Mouse (Mus musculus): Measurements from ENCODE around the gene Dync1h1. TPM values are rescaled to one million over a fixed set of nuclear protein-coding genes. Genes with fewer than 3 reads are reported as not detected.
"Not testable (repeated sequence)": the region's sequence is repeated elsewhere in the genome, so short reads cannot be mapped to it uniquely, and the experiment has no call there.

The Dync1h1 gene
- polyA plus RNA-seq, 1 experiment = 83.5 TPM

DNA sequence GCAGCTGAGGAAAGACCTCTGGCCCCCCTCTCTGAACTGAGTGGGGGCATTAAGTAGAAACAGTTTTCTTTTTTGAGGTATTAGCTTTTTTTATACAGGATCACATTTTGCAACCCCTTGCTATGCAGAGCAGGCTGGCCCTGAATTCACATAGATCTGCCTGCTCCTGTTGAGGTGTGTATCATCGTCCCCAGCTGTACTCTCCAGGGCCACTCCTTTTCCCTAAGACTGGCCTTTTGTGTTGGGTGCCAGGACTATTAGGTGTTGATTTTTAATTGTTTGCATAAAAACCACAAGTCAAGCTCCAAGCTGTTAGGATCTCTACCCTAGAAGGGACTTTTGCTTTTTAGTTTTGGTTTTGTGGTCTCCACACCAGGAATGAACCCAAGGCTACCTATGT, 96.8 kb downstream of the Dync1h1 start:
- Histone ChIP-seq H3K79me2 (ENCODE audit: control insufficient read depth, insufficient read depth) (peaks cover 31% of the 10 kb centered on the region), H3K4me3 (ENCODE audit: insufficient read depth, poor library complexity, severe bottlenecking) (no peak overlapping the region), H3K27me3 (ENCODE audit: control insufficient read depth, insufficient read depth, insufficient read length) (no peaks in the 10 kb centered on the region), H3K36me3 (ENCODE audit: control insufficient read depth, insufficient read depth) (peaks cover 24% of the 10 kb centered on the region), H3K79me3 (ENCODE audit: low read depth) (peaks cover 22% of the 10 kb centered on the region), H3ac (ENCODE audit: control insufficient read depth, insufficient read length, low read depth) (no peak overlapping the region)
- TF ChIP-seq USF1 (IDR thresholded peaks at IDR 0.05; ENCODE audit: low read depth) = no peak
- no peak for TF ChIP-seq MYOD1 (IDR thresholded peaks at IDR 0.05; ENCODE audit: control insufficient read depth, insufficient read length, low read depth)
- TF ChIP-seq CTCF (IDR thresholded peaks at IDR 0.05; ENCODE audit: control insufficient read depth, insufficient read depth, insufficient read length) = no peak
- TF ChIP-seq CEBPB (IDR thresholded peaks at IDR 0.05; ENCODE audit: low read depth) = no peak
- no peak for TF ChIP-seq FOSL1 (IDR thresholded peaks at IDR 0.05; ENCODE audit: insufficient read depth, low read length, poor library complexity, severe bottlenecking)
- TF ChIP-seq MAX (IDR thresholded peaks at IDR 0.05) = no peak
- TF ChIP-seq MYOG (IDR thresholded peaks at IDR 0.05; ENCODE audit: control insufficient read depth, extremely low read depth, insufficient read length) = no peak

DNA sequence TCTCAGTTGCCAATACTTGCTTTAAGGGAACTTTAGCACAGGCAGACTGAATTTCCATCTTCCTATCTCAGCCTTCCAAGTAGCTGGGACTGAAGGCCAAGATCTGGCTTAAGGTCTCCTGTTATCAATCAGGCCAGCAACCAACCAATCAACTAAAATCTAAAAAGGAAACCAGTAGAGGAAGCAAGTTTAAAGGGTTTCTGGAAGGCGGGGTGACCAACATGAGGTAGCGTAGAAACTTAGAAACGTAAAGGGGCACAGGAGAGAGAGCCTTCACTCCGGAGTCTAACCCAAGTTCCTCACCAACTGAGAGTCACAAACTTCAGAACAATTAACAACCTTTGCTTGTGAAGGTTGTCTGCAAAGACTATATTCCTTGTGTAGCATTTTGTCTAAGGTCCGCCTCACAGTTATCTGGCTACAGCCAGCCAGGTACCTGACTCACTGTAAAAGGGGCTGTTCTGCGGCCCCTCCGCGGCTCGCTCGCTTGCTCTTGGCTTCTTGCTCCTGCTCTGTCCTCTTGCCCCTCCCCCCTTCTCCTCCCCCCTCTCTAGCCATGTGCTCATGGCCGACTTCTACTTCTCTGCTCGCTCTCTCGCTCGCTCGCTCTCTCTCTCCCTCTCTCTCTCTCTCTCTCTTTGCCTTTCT, 97.4 kb downstream of the Dync1h1 start:
- peaks cover 18% of the 10 kb centered on the region for H3K36me3 ChIP-seq (ENCODE audit: control insufficient read depth, insufficient read depth)
- no peak overlapping the region for H3K4me3 ChIP-seq (ENCODE audit: insufficient read depth, poor library complexity, severe bottlenecking)
- H3K27me3 ChIP-seq (ENCODE audit: control insufficient read depth, insufficient read depth, insufficient read length) = no peaks in the 10 kb centered on the region
- no peak for TF ChIP-seq CTCF (IDR thresholded peaks at IDR 0.05; ENCODE audit: control insufficient read depth, insufficient read depth, insufficient read length)
- no peak for TF ChIP-seq MAX (IDR thresholded peaks at IDR 0.05)
- TF ChIP-seq USF1 (IDR thresholded peaks at IDR 0.05; ENCODE audit: low read depth) = no peak
- no peak for TF ChIP-seq FOSL1 (IDR thresholded peaks at IDR 0.05; ENCODE audit: insufficient read depth, low read length, poor library complexity, severe bottlenecking)
- TF ChIP-seq CEBPB (IDR thresholded peaks at IDR 0.05; ENCODE audit: low read depth) = no peak
- no peak for TF ChIP-seq MYOD1 (IDR thresholded peaks at IDR 0.05; ENCODE audit: control insufficient read depth, insufficient read length, low read depth)
- TF ChIP-seq MYOG (IDR thresholded peaks at IDR 0.05; ENCODE audit: control insufficient read depth, extremely low read depth, insufficient read length) = no peak
- no peak overlapping the region for H3ac ChIP-seq (ENCODE audit: control insufficient read depth, insufficient read length, low read depth)
- H3K79me3 ChIP-seq (ENCODE audit: low read depth) = peaks cover 19% of the 10 kb centered on the region
- peaks cover 25% of the 10 kb centered on the region for H3K79me2 ChIP-seq (ENCODE audit: control insufficient read depth, insufficient read depth)

DNA sequence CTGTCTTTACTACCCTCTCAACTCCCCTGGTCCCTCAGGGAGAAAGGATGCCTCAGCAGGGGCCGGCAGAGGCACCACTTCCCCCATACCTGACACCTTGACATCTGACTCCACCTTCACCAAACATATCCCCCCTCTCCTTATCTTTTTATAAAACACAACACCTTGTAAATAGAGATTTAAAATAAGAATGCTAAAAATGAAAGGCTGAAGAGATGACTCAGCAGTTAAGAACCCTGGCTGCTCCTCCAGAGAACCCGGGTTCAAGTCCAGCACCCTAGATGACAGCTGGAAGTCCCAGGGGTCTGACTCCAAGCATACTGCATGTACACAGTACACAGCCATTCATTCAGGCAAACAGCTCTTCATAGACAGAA, 97.9 kb downstream of the Dync1h1 start:
- Histone ChIP-seq H3K4me3 (ENCODE audit: insufficient read depth, poor library complexity, severe bottlenecking) (no peak overlapping the region), H3K79me2 (ENCODE audit: control insufficient read depth, insufficient read depth) (peaks cover 20% of the 10 kb centered on the region), H3K79me3 (ENCODE audit: low read depth) (peaks cover 15% of the 10 kb centered on the region), H3K36me3 (ENCODE audit: control insufficient read depth, insufficient read depth) (peaks cover 13% of the 10 kb centered on the region), H3K27me3 (ENCODE audit: control insufficient read depth, insufficient read depth, insufficient read length) (no peaks in the 10 kb centered on the region), H3ac (ENCODE audit: control insufficient read depth, insufficient read length, low read depth) (no peak overlapping the region)
- TF ChIP-seq MYOD1 (IDR thresholded peaks at IDR 0.05; ENCODE audit: control insufficient read depth, insufficient read length, low read depth) (no peak), MYOG (IDR thresholded peaks at IDR 0.05; ENCODE audit: control insufficient read depth, extremely low read depth, insufficient read length) (no peak), FOSL1 (IDR thresholded peaks at IDR 0.05; ENCODE audit: insufficient read depth, low read length, poor library complexity, severe bottlenecking) (no peak), MAX (IDR thresholded peaks at IDR 0.05) (no peak), CEBPB (IDR thresholded peaks at IDR 0.05; ENCODE audit: low read depth) (no peak), USF1 (IDR thresholded peaks at IDR 0.05; ENCODE audit: low read depth) (no peak), CTCF (IDR thresholded peaks at IDR 0.05; ENCODE audit: control insufficient read depth, insufficient read depth, insufficient read length) (no peak)

DNA sequence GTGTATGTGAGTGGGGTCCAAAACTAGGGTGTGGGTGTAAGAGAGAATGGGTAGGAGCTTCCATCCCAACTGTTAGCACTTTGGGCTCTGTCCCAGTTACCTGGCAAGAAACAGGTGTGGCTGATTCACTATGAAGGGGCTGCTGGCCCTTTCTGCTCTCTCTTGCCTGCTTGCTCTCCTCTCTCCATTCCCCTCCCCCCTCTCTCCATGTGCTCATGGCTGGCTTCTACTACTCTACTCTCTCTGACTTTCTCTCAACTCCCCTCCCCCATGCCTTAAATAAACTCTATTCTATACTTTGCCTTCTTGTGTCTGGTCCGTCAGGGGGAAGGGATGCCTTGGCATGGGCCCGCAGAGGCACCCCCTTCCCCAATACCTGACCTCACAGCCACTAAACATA, 99.5 kb downstream of the Dync1h1 start:
- H3K27me3 ChIP-seq (ENCODE audit: control insufficient read depth, insufficient read depth, insufficient read length) = no peaks in the 10 kb centered on the region
- H3K4me3 ChIP-seq (ENCODE audit: insufficient read depth, poor library complexity, severe bottlenecking) = no peak overlapping the region
- H3K36me3 ChIP-seq (ENCODE audit: control insufficient read depth, insufficient read depth) = no peaks in the 10 kb centered on the region
- TF ChIP-seq USF1 (IDR thresholded peaks at IDR 0.05; ENCODE audit: low read depth) (no peak), MYOD1 (IDR thresholded peaks at IDR 0.05; ENCODE audit: control insufficient read depth, insufficient read length, low read depth) (no peak), MAX (IDR thresholded peaks at IDR 0.05) (no peak)
- H3K79me2 ChIP-seq (ENCODE audit: control insufficient read depth, insufficient read depth) = peaks cover 4% of the 10 kb centered on the region
- peaks cover under 1% of the 10 kb centered on the region for H3K79me3 ChIP-seq (ENCODE audit: low read depth)
- no peak overlapping the region for H3ac ChIP-seq (ENCODE audit: control insufficient read depth, insufficient read length, low read depth)

DNA sequence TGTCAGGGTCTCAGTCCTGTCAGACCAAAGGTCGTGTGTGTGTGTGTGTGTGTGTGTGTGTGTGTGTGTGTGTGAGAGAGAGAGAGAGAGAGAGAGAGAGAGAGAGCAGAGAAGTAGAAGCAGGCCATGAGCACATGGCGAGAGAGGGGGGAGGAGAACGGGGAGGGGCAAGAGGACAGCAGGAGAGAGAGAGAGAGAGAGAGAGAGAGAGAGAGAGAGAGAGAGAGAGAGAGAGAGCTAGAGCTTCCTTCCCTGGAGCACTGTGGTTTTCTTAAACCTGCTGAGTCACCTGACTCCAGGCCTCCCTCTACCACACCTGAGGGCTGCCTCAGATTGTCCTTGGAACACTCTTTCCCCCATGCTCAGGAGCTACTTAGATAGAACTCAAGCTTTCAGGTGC, 100.1 kb downstream of the Dync1h1 start:
- peak; percentile 10 for TF ChIP-seq USF1 (IDR thresholded peaks at IDR 0.05; ENCODE audit: low read depth)
- H3K79me3 ChIP-seq (ENCODE audit: low read depth); H3ac ChIP-seq (ENCODE audit: control insufficient read depth, insufficient read length, low read depth); H3K36me3 ChIP-seq (ENCODE audit: control insufficient read depth, insufficient read depth); H3K4me3 ChIP-seq (ENCODE audit: insufficient read depth, poor library complexity, severe bottlenecking); H3K79me2 ChIP-seq (ENCODE audit: control insufficient read depth, insufficient read depth); H3K27me3 ChIP-seq (ENCODE audit: control insufficient read depth, insufficient read depth, insufficient read length): not testable (repeated sequence)

DNA sequence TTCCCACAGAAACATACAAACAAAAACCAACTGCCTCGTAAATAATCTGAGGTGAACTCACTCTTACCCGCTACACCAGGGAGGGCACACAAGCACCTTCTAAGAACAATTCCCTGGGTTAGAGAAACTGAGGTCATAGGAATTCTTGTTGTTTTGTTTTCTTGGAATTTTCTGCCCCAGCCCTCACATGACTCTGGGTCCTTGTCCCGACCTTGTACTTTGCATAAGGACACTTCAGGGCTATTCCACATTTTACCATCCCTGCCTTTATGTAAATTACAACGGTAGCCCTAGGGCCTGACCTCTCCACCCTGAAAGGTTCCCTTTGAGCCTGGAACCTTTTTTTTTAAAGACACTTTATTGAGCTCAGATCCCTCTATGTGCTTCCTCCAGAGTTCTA, 101.3 kb downstream of the Dync1h1 start, which contains the start of gene Hsp90aa1:
Gene Hsp90aa1, minus strand, starts transcription at position 173 of the 400 bp plus-strand sequence.
- no peak within 1 kb of the TSS for H3K4me3 ChIP-seq (ENCODE audit: insufficient read depth, poor library complexity, severe bottlenecking)
- H3K79me3 ChIP-seq (ENCODE audit: low read depth) = no peaks in the 10 kb centered on the region
- H3ac ChIP-seq (ENCODE audit: control insufficient read depth, insufficient read length, low read depth) = no peak within 1 kb of the TSS
- H3K27me3 ChIP-seq (ENCODE audit: control insufficient read depth, insufficient read depth, insufficient read length) = no peaks in the 10 kb centered on the region
- H3K79me2 ChIP-seq (ENCODE audit: control insufficient read depth, insufficient read depth) = no peaks in the 10 kb centered on the region
- TF ChIP-seq CEBPB (IDR thresholded peaks at IDR 0.05; ENCODE audit: low read depth) (no peak), MYOD1 (IDR thresholded peaks at IDR 0.05; ENCODE audit: control insufficient read depth, insufficient read length, low read depth) (no peak), MAX (IDR thresholded peaks at IDR 0.05) (no peak), FOSL1 (IDR thresholded peaks at IDR 0.05; ENCODE audit: insufficient read depth, low read length, poor library complexity, severe bottlenecking) (no peak), MYOG (IDR thresholded peaks at IDR 0.05; ENCODE audit: control insufficient read depth, extremely low read depth, insufficient read length) (no peak), CTCF (IDR thresholded peaks at IDR 0.05; ENCODE audit: control insufficient read depth, insufficient read depth, insufficient read length) (no peak), USF1 (IDR thresholded peaks at IDR 0.05; ENCODE audit: low read depth) (no peak)
- H3K36me3 ChIP-seq (ENCODE audit: control insufficient read depth, insufficient read depth) = no peaks in the 10 kb centered on the region
